Mouse (Mus musculus) limb, embryonic 10.5 days (tissue): ENCODE results near the gene Slc51a. TPM values are rescaled to one million over a fixed set of nuclear protein-coding genes. Genes with fewer than 3 reads are reported as not detected.

Source experiments
- DNase-seq: peaks from one replicate; pipeline ENCODE4 v3.0.0-alpha.2; 2017; ENCODE audit warnings: low spot score
- H3K27ac ChIP-seq: fragments of 300-500 bp; sonication (generic); 2 replicates; pipeline ENCODE4 v1.5.1; 2016; ENCODE audit warnings: mild to moderate bottlenecking
- H3K27me3 ChIP-seq: fragments of 300-500 bp; sonication (generic); 2 replicates; pipeline ENCODE4 v1.6.1; 2016; ENCODE audit warnings: low read depth, mild to moderate bottlenecking; ENCODE audit not compliant: poor library complexity, severe bottlenecking
- H3K36me3 ChIP-seq: fragments of 300-500 bp; sonication (generic); 2 replicates; pipeline ENCODE4 v1.6.1; 2016; ENCODE audit warnings: mild to moderate bottlenecking, moderate library complexity
- H3K4me1 ChIP-seq: fragments of 300-500 bp; sonication (generic); 2 replicates; pipeline ENCODE4 v1.6.1; 2016
- H3K4me3 ChIP-seq: fragments of 300-500 bp; sonication (generic); 2 replicates; pipeline ENCODE4 v1.5.1; 2016; ENCODE audit warnings: mild to moderate bottlenecking, moderate library complexity
- H3K9me3 ChIP-seq: fragments of 300-500 bp; sonication (generic); replicated peaks from 2 replicates; pipeline ENCODE4 v1.6.1; 2016; ENCODE audit warnings: mild to moderate bottlenecking
- WGBS: fragments of 180-500 bp; shearing (Covaris S2); methylation state at CpG from one replicate; pipeline ENCODE4 v1.1.7; 2016; 5-methylcytosine and 5-hydroxymethylcytosine counted together
- polyA plus RNA-seq: library from polyadenylated mRNA; unstranded; fragments of >200 nt; fragmentation: Nextera tagmentation; extraction: Ambion mirVana; gene quantifications from 2 replicates; pipeline ENCODE4 v1.2.1, GENCODE M21; 2016

Gene Slc51a
- polyA plus RNA-seq, 1 experiment from 2014 or later, result 0.50 TPM

DNA sequence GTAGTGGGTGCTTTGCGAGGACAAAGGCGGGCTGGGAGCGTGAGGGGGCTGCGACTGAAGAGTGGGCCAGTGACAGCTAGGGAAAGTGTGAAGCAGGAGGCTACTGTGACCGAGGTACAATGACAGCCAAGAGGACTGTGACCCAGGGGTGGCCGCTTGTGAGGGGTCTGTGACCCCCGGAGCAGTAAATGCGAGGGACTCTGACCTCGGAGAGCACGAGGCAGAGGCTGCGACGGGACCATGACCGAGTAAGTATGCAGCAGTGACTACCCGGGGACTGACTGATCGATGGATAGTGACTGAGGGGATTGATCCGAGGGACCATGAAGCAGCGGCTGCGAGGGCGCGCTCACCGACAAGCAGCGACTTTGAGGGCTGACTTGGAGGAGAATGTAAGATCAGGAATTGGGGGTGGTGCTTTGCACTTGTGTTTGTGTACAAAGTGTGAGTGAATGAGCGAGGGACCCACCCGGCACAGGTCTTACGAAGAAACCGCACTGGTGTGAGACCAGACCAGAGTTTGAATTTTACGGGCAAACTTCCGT, 56.6 kb downstream of the Slc51a start:
- 3% methylated on average over 28 of the region's 28 CpGs for WGBS
- Histone ChIP-seq H3K27me3 (no peaks in the 10 kb centered on the region), H3K4me3 (peak overlapping the region; percentile 89), H3K9me3 (no peaks in the 10 kb centered on the region), H3K36me3 (0 out of 2 replicates have a peak, but pooled peaks cover 3% of the 10 kb centered on the region), H3K27ac (peak overlapping the region; percentile 93), H3K4me1 (peaks cover 14% of the 10 kb centered on the region)
- no peak for DNase-seq

DNA sequence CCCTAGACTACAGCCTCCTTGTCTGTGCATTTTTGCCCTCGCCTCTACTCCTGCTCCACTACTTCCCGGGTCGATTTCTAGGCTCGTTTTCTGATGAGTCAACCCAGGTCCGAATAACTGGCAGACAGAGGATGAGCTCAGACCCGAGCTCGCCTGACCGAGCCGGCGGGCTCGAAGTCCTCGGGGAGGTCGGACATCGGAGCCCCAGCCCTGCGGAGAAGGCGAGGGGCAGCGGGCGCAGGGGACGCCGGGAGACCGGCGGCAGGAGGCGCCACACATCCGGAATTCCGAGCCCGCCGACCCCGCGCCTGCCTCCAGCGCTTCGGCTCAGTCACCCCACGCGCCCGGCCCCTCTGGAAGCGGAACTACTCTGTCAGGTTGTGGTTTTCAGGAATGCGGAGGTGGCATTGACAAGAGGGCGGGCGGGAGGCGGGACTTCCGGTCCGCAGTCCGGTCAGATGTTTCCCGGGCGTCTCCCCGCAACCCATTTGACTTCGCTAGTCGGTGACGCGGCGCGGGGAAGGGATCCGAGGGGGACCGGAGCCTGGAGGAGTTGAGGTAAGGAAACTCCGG, 57.1 kb downstream of the Slc51a start, which contains the start of gene Pcyt1a:
Gene Pcyt1a, plus strand, starts transcription at position 448 of the 573 bp plus-strand sequence.
- Histone ChIP-seq H3K36me3 (0 out of 2 replicates have a peak, but pooled peaks cover 3% of the 10 kb centered on the region), H3K27ac (peak within 1 kb of the TSS; percentile 93), H3K4me3 (peak within 1 kb of the TSS; percentile 89), H3K9me3 (no peaks in the 10 kb centered on the region), H3K4me1 (peaks cover 14% of the 10 kb centered on the region), H3K27me3 (no peaks in the 10 kb centered on the region)
- peak; percentile 95 for DNase-seq
- WGBS, result under 1% methylated on average over 54 of the region's 54 CpGs

DNA sequence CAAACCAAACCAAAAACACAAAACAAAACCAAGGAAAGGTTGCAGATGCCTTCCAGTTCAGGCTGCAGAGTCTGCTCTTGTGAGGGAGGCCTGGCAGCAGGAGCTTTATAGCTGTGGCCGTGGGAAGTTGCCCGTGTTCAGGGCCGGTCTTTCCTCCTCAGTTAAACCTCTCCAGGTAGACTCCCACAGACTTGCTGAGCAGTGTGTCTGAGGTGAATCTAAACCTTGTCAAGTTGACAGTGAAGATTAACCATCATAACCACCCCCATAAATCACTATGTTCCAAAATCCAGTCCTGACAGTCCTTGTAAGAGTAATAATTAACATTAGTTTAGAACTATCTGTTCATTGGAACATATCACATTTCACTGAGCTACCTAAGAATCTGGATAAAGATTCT, 60.2 kb downstream of the Slc51a start:
- peaks cover 14% of the 10 kb centered on the region for H3K4me1 ChIP-seq
- no peak for DNase-seq
- no peak overlapping the region for H3K27ac ChIP-seq
- no peaks in the 10 kb centered on the region for H3K27me3 ChIP-seq
- no peaks in the 10 kb centered on the region for H3K9me3 ChIP-seq
- 79% methylated on average over 3 of the region's 3 CpGs for WGBS
- H3K4me3 ChIP-seq, result no peak overlapping the region
- 0 out of 2 replicates have a peak, but pooled peaks cover 3% of the 10 kb centered on the region for H3K36me3 ChIP-seq

Other genes with a start within 250 kb of the Slc51a start
- 15.6 and 17.1 TPM in 2 replicates for gene Fbxo45, start 240.7 kb downstream of the Slc51a start, polyA plus RNA-seq
- gene Wdr53, start 240.7 kb downstream of the Slc51a start, polyA plus RNA-seq, result 19.0 and 20.8 TPM in 2 replicates
- not detected in 2 replicates for gene Smco1, start 216.4 kb downstream of the Slc51a start, polyA plus RNA-seq
- gene Rnf168, start 210.4 kb downstream of the Slc51a start, polyA plus RNA-seq, result 30.5 and 34.7 TPM in 2 replicates
- 26.4 and 26.8 TPM in 2 replicates for gene Ubxn7, start 155.6 kb downstream of the Slc51a start, polyA plus RNA-seq
- not detected in 2 replicates for gene Tm4sf19, start 87.4 kb downstream of the Slc51a start, polyA plus RNA-seq
- gene Tctex1d2, start 68.2 kb downstream of the Slc51a start, polyA plus RNA-seq, result 31.4 and 33.2 TPM in 2 replicates
- 38.6 and 41.4 TPM in 2 replicates for gene Pcyt1a, start 57.0 kb downstream of the Slc51a start, polyA plus RNA-seq
- gene Zdhhc19, start 8.4 kb upstream of the Slc51a start, polyA plus RNA-seq, result not detected in 2 replicates
- 55.9 and 56.9 TPM in 2 replicates for gene Tfrc, start 121.0 kb upstream of the Slc51a start, polyA plus RNA-seq
- gene Tnk2, start 156.0 kb upstream of the Slc51a start, polyA plus RNA-seq, result 11.2 and 12.0 TPM in 2 replicates
- not detected in 2 replicates for gene Muc4, start 248.0 kb upstream of the Slc51a start, polyA plus RNA-seq